Mouse (Mus musculus) kidney, postnatal 10 days (tissue): ENCODE data around the gene 2410137M14Rik.

Experiments used
- DNase-seq: peaks from one replicate; pipeline ENCODE4 v3.0.0; 2021; ENCODE audit warnings: mixed read lengths

The 2410137M14Rik gene

DNA sequence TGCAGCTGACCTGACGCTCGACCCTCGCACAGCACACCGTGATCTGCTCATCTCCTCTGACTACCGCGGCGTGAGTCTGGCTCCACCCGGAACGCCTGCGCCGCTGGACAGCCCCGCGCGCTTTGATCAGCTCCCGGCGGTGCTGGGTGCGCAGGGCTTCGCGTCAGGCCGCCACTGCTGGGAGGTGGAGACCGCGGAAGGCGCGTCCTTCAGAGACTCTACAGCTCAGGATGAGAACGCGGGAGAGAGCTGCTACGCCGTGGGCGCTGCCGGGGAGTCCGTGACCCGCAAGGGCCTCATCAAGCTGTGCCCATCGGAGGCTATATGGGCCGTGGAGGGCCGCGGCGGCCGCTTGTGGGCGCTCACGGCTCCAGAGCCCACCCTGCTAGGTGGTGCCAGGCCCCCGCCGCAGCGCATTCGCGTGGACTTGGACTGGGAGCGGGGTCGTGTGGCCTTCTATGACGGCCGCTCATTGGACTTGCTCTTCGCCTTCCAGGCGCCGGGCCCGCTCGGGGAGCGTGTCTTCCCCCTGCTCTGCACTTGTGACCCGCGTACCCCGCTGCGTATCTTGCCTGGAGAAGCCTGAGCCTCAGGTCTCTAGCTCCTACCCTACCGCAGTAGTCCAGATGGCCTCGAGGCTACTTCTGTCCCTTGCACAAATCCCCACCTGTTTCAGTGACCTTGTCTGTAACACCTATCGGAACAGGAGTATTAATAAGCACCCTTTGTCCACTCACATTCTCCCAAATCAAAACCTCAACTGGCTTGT, 33.8 kb downstream of the 2410137M14Rik start:
- DNase-seq = peak; percentile 71

DNA sequence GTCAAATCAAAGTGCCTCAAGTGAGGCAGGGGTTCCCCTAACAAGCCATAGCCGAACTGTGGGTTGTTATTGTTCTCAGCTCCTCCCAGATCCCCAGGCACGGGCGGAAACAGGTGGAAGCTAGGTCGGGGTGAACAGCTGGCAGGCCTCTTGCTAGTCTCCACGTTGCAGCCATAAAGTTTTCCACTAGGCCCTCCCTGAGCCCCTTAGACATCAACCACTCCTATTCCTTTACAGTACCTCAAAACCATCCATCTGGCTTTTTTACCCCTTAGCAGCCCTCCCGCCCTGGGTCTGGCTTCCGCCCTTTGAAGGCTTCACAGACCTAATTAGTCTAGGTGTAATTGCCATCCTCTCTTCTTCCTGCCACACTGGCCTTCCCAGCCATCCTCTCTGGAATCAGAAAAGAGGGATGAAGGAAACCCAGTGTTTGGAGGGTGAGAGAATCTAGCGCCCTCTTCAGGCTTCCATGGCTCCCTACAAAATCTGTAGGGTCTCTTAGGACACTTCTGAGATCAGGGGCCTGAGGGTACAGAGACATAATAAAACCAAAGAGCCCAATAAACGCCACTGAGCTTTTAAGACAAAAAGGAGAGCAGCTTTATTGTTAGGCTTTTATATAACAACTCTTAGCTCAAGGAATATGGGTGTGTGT, 36.8 kb downstream of the 2410137M14Rik start:
- no peak for DNase-seq

DNA sequence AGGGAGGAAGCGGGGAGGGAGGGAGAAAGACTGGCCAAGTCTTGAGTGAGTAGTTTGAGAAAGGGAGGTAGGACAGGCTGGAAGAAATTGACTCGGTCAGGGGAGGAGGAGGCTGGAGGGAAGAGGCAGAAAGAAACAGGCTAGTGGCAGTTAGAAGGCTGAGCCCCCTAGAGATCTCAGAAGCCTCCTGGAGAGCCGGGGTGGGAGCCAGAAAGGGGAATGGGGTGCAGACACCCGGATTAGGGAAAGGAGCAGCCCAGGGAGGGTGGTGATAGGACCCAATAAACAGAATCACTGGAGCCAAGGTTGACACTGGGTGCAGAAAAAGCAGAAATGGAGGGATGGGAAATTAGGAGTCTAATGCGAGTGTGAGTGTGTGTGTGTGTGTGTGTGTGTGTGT, 37.3 kb downstream of the 2410137M14Rik start:
- DNase-seq = no peak

DNA sequence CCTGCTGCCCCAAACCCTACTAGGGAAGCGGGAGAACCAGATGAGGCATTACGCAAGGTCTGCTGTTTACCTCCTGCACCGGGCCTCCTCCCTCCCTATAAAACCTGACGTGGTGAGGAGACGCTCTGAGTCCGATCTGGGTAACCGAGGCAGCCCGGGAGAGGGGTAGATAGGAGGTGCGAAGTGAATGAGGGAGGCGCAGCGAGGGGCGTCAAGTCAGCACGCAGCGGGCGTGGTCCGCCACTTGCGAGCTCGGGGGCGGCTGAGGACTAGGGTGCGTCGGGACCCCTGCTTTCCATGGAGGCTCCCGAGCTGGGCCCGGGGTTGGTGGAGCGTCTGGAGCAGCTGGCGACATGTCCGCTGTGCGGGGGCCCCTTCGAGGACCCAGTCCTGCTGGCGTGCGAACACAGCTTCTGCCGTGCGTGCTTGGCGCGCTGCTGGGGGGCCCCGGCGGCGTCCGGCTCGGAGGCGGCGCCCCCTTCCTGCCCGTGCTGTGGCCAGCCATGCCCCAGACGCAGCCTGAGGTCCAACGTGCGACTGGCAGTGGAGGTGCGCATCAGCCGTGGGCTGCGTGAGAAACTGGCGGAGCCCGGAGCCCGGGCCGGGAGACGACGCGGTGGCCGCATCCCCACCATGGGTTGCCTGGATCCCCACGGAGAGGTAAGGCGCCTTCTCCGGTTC, 38.1 kb downstream of the 2410137M14Rik start, which contains the start of gene Rnf39:
Rnf39 (plus strand) TSS at position 128 of the 681 bp plus-strand sequence.
- peak; percentile 24 for DNase-seq

DNA sequence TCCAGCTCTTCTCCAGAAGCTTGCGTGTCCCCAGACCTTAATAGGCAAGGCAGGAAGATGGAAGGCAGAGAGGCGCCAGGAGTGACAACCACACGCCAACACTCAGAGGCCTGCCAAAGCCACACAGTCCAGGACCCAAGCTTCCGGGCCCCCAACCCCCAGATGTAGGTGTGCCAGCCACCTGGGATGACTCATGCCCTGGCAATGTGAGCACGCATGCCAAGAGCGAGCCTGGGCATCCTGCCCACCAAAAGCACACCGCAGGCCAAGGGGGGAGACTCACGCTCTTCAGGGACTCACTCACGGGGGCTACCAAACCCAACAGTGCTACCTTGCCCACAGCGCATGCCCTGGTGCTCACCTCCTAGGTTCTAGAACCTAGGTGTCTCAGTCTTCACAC, 38.6 kb downstream of the 2410137M14Rik start:
- DNase-seq = peak; percentile 61

DNA sequence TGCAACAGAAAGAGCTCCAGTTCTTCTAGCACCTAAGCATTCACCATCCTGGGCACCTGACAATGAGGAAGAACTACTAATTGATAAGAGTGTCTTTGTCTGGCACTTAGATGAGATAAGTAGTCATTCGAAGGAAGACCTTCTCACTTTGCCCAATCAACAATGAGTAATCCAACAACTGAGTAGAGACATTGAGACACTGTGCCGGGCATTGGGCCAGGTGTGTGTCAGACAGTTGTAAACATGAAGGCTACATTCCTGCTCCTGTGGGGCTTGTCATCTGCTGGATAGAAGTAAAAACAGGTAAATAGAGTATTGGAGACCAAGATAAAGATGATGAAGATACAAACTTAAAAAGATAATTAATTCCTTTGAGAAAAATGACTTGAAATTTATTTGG, 43.0 kb downstream of the 2410137M14Rik start:
- no peak for DNase-seq

DNA sequence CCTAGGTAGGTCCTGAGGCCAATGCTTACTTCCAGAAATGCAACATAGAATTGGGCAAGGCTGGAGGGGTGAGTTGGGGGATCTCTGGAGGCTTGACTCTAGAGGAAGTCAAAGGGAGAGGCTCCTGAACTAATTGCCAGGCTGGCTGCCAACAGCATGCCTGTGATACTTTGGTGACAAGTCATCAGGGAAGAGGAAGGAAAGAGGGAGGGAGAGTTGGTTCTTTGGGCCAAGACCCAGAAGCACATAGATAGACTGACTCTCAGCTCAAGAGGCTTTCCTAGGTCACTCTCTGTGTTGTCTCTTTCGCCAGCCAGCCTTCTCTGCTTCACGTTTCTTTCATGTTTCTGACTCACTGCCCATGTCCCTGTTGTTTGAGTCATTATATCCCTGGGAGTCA, 49.2 kb downstream of the 2410137M14Rik start:
- DNase-seq = peak; percentile 63

DNA sequence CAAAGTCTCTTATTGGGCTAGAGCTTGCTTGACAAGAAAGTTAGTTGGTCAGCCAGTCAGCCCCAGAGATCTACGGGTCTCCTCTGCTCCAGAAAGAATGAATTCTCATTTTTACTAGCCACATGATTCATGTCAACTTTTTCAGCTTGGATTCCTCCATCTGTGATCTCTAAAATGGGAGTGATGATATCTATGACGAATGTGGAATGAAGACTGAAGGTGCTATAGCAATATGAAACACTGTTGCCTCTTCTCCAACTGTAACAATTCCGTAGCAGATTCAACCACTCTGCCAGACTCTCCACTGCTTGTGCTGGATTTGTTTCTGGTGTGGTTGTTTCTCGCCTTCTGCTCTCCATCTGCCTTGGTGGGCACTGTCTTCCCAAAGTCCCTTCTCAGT, 49.9 kb downstream of the 2410137M14Rik start:
- DNase-seq = no peak

DNA sequence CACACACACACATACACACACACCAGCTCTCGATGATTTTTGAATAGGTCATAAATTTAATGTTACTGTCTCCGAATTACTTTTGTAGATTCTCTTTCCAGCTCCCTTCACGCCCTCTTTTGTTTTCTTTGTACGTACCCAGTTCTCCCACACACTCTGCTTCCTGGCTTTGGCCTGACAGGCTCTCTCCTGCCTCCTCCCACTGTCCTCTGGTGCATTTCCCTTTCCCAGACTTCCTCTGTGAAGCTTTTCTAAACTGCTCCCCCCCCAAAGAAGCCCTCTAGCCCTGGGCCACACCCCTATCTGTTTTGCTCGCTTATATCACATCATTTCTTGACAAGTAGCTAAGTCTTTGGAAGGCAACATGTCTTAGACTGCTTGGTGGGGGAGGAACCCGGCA, 50.8 kb downstream of the 2410137M14Rik start:
- peak; percentile 30 for DNase-seq

DNA sequence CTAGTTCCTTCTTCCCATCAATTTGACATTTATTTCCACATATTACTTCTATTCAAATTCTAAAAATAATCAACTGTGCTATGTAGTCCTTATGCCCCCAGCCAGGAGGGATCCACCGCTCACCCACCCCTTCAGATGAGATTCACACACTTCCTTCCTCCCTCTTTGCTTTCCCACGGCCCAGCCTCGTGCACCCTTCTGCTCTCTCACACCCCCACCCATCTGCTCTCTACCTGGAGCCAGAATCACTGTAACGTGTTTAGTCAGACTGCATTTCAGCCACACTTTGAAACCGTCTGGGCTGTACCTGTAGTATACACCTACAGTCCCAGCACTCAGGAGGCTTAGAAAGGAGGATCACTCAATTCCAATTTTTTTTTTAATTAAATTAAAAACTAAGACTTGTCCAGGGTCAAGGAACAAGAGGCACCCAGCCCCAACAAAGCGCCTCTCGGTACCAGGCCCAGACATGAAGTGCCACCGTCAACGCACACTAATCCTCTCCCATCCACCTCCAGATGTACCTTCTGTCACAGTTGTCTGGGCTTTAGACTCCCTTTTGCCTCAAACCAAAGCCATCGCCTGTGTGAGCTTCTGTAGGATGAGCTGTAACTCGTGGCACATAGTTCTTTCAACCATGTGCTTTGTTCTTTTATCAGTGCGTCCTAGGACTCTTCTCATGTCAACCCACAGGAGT, 51.7 kb downstream of the 2410137M14Rik start:
- no peak for DNase-seq
